Mouse (Mus musculus): ENCODE measurements around the gene Ift27. TPM values are rescaled to one million over a fixed set of nuclear protein-coding genes. Genes with fewer than 3 reads are reported as not detected.

The Ift27 gene
- total RNA-seq (2023): 10 to 100 TPM; 22.3 to 28.9 TPM

DNA sequence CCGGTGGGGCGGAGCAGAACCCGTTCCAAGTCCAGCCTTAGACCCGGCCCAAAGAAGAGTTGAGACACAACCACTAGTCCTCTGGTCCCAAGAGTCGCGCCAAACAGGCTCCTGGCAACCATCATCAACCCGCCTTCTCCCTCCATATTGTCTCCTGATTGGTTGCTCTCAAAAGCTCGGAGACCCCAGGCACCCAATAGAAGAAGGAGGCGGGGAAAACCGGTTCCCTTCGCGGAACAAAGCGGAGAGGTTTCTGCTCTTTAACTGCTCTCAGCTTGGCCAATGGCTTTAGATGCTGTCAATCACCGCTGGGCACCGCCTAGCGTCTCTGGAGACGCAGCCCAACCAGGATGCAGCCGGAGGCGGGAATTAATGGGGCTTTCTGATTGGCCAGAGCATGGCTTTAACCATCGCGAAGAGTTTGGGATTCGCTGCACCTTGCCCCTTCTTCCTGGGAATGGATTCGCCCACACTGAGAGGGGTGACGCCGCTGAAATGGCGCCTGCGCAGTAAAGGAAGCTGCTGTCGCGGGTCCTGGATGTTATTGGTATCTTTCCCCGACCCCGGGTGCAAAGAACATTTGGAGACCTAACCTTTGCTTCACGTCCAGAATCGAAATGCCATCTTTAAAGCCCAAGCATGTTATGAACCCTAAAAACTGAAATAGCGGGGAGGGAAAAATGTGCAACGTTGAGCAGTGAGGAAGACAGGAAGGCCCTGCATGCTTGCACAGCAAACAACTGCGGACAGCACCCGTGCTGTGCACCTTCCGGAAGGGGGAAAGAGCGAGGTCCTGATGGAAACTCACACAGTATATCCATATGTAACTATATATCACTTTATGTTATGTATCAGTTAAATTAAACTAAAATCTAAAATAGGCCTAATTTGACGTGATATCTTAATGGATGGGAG is at the start of gene Ift27:
Ift27 (minus strand) TSS at position 136 of the 915 bp plus-strand sequence.

DNA sequence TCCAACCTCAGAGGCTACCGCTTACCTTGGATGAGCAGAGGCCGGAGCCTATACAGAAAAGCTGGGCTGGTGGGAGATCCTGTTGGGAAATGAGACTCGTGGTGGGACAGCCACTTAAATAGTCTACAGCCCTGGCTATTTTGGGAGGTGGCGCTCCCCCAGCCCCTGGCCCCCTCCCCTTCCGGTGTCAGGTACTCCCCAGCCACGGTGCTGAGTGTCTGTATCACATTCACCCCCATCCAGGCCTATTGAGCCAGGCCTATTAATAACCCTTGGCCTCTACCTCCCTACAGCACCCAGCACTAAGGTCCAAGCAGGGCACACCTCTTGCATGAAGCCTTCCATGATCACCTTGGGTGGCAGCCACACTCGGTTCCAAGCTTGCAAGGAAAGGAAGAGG is 32.4 kb upstream of the Ift27 start, which contains the start of gene Pvalb:
Pvalb (minus strand) TSS at position 89 of the 400 bp plus-strand sequence.

DNA sequence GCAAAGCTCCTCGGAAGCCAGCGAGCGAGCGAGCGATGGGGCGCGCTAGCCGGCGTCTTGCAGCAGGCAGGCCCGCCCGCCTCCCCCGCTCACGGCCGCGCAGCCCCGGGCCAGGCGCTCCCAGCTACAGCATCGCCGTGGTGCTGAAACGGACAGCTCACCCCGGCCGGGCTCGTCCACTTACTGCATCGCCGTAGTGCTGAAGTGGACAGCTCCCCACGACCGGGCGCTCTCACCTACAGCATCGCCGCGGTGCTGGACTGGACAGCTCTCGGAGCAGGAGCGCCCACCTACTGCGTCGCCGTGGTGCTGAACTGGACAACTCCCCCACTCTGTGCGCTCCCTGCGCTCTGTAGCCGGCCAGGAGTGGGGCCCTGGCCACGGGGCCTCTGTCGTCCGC is 54.2 kb downstream of the Ift27 start, which contains the start of gene Cacng2:
Cacng2 (minus strand) TSS at position 325 of the 400 bp plus-strand sequence.

Other genes starting within 250 kb of the Ift27 start
- 10 to 100 TPM; 82.9 to 90.8 TPM for gene Txn2, start 245.1 kb downstream of the Ift27 start, total RNA-seq (2023)
- 1 to 10 TPM; 4.4 to 4.7 TPM for gene Foxred2, start 217.4 kb downstream of the Ift27 start, total RNA-seq (2023)
- gene Eif3d, start 203.3 kb downstream of the Ift27 start, total RNA-seq (2023): 100 to 1,000 TPM; 169 to 171 TPM
- not detected for gene Cacng2, start 54.1 kb downstream of the Ift27 start, total RNA-seq (2023)
- gene Pvalb, start 32.3 kb upstream of the Ift27 start, total RNA-seq (2023): not detected
- 10 to 100 TPM; 41.7 to 59.7 TPM for gene Ncf4, start 70.7 kb upstream of the Ift27 start, total RNA-seq (2023)
- 1 to 10 TPM in 1 of 2 experiments, under 1 TPM in 1; 0.86 to 2.4 TPM for gene Csf2rb2, start 131.6 kb upstream of the Ift27 start, total RNA-seq (2023)
- gene Csf2rb, start 151.6 kb upstream of the Ift27 start, total RNA-seq (2023): 1 to 10 TPM; 2.5 to 5.4 TPM
- not detected for gene Tex33, start 221.8 kb upstream of the Ift27 start, total RNA-seq (2023)
- gene Tst, start 231.8 kb upstream of the Ift27 start, total RNA-seq (2023): 1 to 10 TPM in 1 of 2 experiments, under 1 TPM in 1; 0.86 to 1.4 TPM
- gene Mpst, start 232.3 kb upstream of the Ift27 start, total RNA-seq (2023): 10 to 100 TPM; 19.1 to 22.3 TPM